Mouse (Mus musculus) brain, embryonic 14.5 days (tissue): ENCODE data around the gene Celf1.
"Not testable (repeated sequence)": the region's sequence is repeated elsewhere in the genome, so short reads cannot be mapped to it uniquely, and the experiment has no call there.

Source experiments
- CTCF ChIP-seq: fragments of 200-500 bp; IDR thresholded peaks from 2 replicates; pipeline ENCODE4 v1.5.1; 2012; ENCODE audit warnings: inconsistent platforms, mild to moderate bottlenecking, moderate library complexity, borderline replicate concordance; ENCODE audit not compliant: insufficient read depth, insufficient read length; ENCODE audit errors: extremely low read depth
- POLR2A ChIP-seq: fragments of 200-500 bp; IDR thresholded peaks from 2 replicates; pipeline ENCODE4 v1.6.1; 2012; ENCODE audit warnings: mild to moderate bottlenecking, inconsistent platforms, borderline replicate concordance; ENCODE audit not compliant: poor library complexity, insufficient read depth, insufficient read length, severe bottlenecking; ENCODE audit errors: extremely low read depth

DNA sequence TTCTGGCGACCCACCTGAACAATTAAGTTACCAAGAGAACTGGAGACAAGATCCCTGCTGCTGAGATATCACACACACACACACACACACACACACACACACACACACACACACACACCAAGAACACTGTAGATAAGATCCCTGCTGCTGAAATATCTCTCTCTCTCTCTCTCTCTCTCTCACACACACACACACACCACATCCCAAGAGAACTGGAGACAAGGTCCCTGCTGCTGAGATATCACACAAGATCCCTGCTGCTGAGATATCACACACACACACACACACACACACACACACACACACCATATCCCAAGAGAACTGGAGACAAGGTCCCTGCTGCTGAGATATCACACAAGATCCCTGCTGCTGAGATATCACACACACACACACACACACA lies 105.6 kb downstream of the Celf1 start:
- TF ChIP-seq CTCF, POLR2A: not testable (repeated sequence)
